Mouse (Mus musculus) embryonic facial prominence, embryonic 15.5 days (tissue): ENCODE data around the gene Fras1. TPM values are rescaled to one million over a fixed set of nuclear protein-coding genes. Genes with fewer than 3 reads are reported as not detected.

Source experiments
- ATAC-seq: fragments of 200-750 bp; cut with Nextera tagmentation; 2 replicates; pipeline ENCODE4 v1.8.0; 2017; ENCODE audit warnings: low read depth, moderate TSS enrichment; ENCODE audit not compliant: insufficient number of reproducible peaks, low FRiP score, low TSS enrichment
- H3K27ac ChIP-seq: fragments of 300-500 bp; sonication (generic); replicated peaks from 2 replicates; pipeline ENCODE4 v1.5.1; 2015; ENCODE audit warnings: mild to moderate bottlenecking, inconsistent platforms
- H3K27me3 ChIP-seq: fragments of 300-500 bp; sonication (generic); 2 replicates; pipeline ENCODE4 v1.6.1; 2015; ENCODE audit warnings: inconsistent platforms
- H3K36me3 ChIP-seq: fragments of 300-500 bp; sonication (generic); 2 replicates; pipeline ENCODE4 v1.6.1; 2015; ENCODE audit warnings: mild to moderate bottlenecking, inconsistent platforms
- H3K4me1 ChIP-seq: fragments of 300-500 bp; sonication (generic); 2 replicates; pipeline ENCODE4 v1.6.1; 2015; ENCODE audit warnings: inconsistent platforms
- H3K4me2 ChIP-seq: fragments of 300-500 bp; sonication (generic); replicated peaks from 2 replicates; pipeline ENCODE4 v1.6.1; 2015; ENCODE audit warnings: mild to moderate bottlenecking, inconsistent platforms
- H3K4me3 ChIP-seq: fragments of 300-500 bp; sonication (generic); replicated peaks from 2 replicates; pipeline ENCODE4 v1.5.1; 2015; ENCODE audit warnings: mild to moderate bottlenecking, inconsistent platforms
- H3K9ac ChIP-seq: fragments of 300-500 bp; sonication (generic); 2 replicates; pipeline ENCODE4 v1.6.1; 2015; ENCODE audit warnings: inconsistent platforms
- H3K9me3 ChIP-seq: fragments of 300-500 bp; sonication (generic); replicated peaks from 2 replicates; pipeline ENCODE4 v1.6.1; 2016; ENCODE audit warnings: inconsistent platforms
- WGBS: fragments of 180-500 bp; shearing (Covaris S2); methylation state at CpG from one replicate; pipeline ENCODE4 v1.1.7; 2015; 5-methylcytosine and 5-hydroxymethylcytosine counted together
- polyA plus RNA-seq: library from polyadenylated mRNA; unstranded; fragments of >200 nt; fragmentation: Nextera tagmentation; extraction: Ambion mirVana; gene quantifications from 2 replicates; pipeline ENCODE4 v1.2.1, GENCODE M21; 2015

The Fras1 gene
- polyA plus RNA-seq, 1 experiment from 2014 or later, result 18.7 TPM

DNA sequence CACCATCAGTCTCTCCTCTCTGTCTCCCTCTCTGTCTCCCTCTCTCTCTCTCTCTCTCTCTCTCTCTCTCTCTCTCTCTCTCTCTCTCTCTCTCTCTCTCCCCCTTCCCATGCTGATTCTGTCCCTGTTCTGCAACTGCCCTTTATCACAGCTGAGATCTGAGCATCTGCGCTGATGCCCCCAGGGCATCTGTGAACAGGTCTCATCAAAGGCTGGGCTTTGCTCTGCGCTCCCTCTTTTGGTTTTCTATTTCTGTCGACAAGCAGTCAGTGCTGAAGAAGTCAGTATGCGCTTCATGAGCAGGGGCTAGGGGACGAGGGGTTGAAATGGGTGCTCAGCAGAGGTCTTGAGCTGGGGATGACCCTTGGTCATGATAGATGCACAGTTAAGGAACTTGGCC lies 206.2 kb downstream of the Fras1 start:
- no peak overlapping the region for H3K4me3 ChIP-seq
- H3K9me3 ChIP-seq, result no peaks in the 10 kb centered on the region
- H3K4me1 ChIP-seq, result 0 out of 2 replicates have a peak, but pooled peaks cover 4% of the 10 kb centered on the region
- H3K27ac ChIP-seq, result no peak overlapping the region
- ATAC-seq, result no peak
- no peaks in the 10 kb centered on the region for H3K27me3 ChIP-seq
- H3K4me2 ChIP-seq, result no peak overlapping the region
- WGBS, result 36% methylated on average over 5 of the region's 5 CpGs
- no peaks in the 10 kb centered on the region for H3K36me3 ChIP-seq
- H3K9ac ChIP-seq, result no peak overlapping the region

DNA sequence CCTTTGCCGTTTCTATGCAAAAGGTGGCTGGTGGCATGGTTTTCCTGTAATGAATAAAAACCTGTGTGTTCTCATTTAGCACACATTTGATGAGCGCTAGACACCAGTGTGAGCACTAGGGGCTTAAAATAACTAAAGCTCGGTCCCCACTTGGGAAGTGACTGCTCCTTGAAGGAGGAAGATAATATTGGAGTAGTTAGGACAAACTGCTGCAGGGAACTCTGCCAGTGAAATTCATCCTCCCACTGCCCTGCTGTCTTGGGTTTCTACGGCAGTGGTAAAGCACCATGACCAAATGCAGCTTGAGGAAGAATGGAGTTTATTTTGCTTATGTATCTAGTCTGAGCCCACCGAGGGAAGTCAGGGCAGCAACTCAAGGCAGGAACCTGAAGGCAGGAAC lies 211.0 kb downstream of the Fras1 start:
- H3K9me3 ChIP-seq, result no peaks in the 10 kb centered on the region
- 71% methylated on average over 5 of the region's 5 CpGs for WGBS
- H3K36me3 ChIP-seq, result no peaks in the 10 kb centered on the region
- H3K4me2 ChIP-seq, result no peak overlapping the region
- no peaks in the 10 kb centered on the region for H3K27me3 ChIP-seq
- no peaks in the 10 kb centered on the region for H3K4me1 ChIP-seq
- no peak overlapping the region for H3K9ac ChIP-seq
- no peak overlapping the region for H3K4me3 ChIP-seq
- H3K27ac ChIP-seq, result no peak overlapping the region
- ATAC-seq, result no peak

DNA sequence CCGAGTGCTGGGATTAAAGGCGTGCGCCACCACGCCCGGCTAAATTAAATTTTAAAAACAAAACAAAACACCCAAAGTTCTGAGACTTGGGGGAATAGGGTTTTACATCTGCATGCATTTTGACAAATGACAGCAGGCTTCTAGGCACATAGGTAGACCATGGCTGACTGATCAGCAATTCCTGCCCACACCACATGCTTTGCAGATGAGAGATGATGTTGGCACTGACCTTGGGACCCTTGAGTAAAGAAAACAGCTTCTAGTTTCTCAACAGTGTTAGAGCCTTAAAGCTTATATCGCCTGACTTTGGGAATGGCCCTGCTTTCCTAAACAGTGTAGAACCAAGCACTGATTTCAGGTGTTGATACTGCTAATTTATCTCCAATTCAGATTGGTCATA lies 216.9 kb downstream of the Fras1 start:
- 80% methylated on average over 6 of the region's 6 CpGs for WGBS
- Histone ChIP-seq H3K27me3 (no peaks in the 10 kb centered on the region), H3K4me1 (no peaks in the 10 kb centered on the region), H3K4me3 (no peak overlapping the region), H3K9me3 (no peaks in the 10 kb centered on the region), H3K4me2 (no peak overlapping the region), H3K9ac (no peak overlapping the region), H3K27ac (no peak overlapping the region), H3K36me3 (no peaks in the 10 kb centered on the region)
- ATAC-seq, result no peak

DNA sequence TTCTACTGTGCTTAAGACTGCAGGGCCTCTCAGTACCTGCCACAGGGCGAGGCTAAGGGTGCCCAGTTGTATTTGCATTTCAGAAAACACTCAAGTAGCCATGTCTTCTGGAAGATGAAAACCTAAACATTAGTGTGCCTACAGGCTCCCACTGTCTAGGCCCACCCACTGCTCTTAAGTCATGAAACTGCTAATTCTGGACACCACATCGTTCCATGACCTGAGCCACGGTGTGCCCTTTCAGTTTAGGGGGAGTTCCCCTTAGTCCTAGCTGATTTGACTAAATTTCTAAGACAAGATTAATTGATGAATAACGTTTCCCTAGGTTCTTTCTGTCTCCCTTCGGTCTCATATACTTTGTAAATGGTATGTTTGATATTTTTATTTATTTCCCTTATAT lies 222.0 kb downstream of the Fras1 start:
- Histone ChIP-seq H3K27ac (no peak overlapping the region), H3K4me2 (no peak overlapping the region), H3K9ac (no peak overlapping the region), H3K4me3 (no peak overlapping the region), H3K36me3 (0 out of 2 replicates have a peak, but pooled peaks cover 4% of the 10 kb centered on the region), H3K9me3 (no peaks in the 10 kb centered on the region), H3K4me1 (no peaks in the 10 kb centered on the region), H3K27me3 (no peaks in the 10 kb centered on the region)
- no peak for ATAC-seq
- 84% methylated on average over 5 of the region's 5 CpGs for WGBS

DNA sequence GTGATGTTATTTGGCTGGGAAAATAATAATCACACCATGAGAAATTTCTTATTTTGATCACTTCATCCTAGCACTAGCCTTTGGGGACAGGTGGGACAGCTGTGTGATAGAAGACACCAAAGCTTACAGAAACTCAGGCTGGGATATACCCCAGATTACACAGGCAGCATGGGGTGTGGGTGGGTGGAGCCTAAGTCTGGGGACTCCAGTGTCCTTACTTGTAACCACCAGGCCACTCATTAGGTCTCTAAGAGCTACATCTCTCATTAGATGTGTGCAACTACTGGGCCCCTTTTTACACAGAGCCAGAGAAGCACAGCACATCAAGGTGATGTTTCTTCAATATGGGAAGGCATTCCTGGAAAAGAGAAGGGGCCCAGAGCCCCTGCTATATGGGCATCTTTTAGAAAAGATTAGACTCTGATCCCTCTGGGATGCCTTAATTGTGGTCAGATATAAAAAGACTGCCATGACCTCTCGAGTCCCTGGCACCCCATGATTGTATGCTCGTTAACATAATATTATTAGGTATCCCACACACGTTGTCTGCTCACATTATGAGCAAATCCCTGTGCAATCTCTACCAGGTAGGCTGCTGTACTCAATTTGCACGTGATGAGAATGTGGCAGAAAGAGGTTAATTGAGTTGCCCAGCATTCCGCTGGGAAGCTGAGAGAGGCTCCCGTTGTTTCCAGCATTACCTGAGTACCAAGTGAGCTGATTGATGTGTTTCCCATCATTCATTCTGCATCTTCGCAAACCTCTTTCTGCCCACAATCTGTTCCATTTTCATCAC lies 230.4 kb downstream of the Fras1 start:
- Histone ChIP-seq H3K4me2 (no peak overlapping the region), H3K4me1 (0 out of 2 replicates have a peak, but pooled peaks cover 12% of the 10 kb centered on the region)
- 73% methylated on average over 7 of the region's 7 CpGs for WGBS

DNA sequence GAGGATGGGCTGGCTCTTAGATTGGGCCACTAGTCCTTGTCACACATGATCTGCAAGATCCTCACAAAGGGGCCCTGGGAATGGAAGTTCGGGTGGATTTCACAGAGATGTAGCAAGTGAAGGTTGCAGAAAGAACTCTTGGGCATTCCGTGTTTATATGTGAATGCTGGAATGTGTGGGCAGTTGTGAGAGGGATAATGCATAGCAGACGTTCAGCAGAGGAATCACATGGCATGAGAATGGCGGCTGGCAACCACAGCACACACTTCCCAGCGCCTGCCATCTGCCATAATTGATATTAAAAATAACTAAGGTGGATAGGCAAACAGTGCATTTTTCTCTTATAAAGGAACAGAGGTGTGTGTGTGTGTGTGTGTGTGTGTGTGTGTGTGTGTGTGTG lies 234.3 kb downstream of the Fras1 start:
- H3K27ac ChIP-seq, result no peak overlapping the region
- no peak overlapping the region for H3K4me2 ChIP-seq
- H3K27me3 ChIP-seq, result no peaks in the 10 kb centered on the region
- WGBS, result 43% methylated on average over 5 of the region's 5 CpGs
- H3K4me3 ChIP-seq, result no peak overlapping the region
- 0 out of 2 replicates have a peak, but pooled peaks cover 12% of the 10 kb centered on the region for H3K4me1 ChIP-seq
- no peak overlapping the region for H3K9ac ChIP-seq
- no peaks in the 10 kb centered on the region for H3K36me3 ChIP-seq
- ATAC-seq, result no peak
- H3K9me3 ChIP-seq, result no peaks in the 10 kb centered on the region

More for the DNA sequence above, 230.4 kb downstream of the Fras1 start:
- ATAC-seq, result no peak
- Histone ChIP-seq H3K36me3 (0 out of 2 replicates have a peak, but pooled peaks cover 3% of the 10 kb centered on the region), H3K4me3 (no peak overlapping the region), H3K9ac (no peak overlapping the region), H3K27me3 (no peaks in the 10 kb centered on the region), H3K27ac (no peak overlapping the region), H3K9me3 (no peaks in the 10 kb centered on the region)

DNA sequence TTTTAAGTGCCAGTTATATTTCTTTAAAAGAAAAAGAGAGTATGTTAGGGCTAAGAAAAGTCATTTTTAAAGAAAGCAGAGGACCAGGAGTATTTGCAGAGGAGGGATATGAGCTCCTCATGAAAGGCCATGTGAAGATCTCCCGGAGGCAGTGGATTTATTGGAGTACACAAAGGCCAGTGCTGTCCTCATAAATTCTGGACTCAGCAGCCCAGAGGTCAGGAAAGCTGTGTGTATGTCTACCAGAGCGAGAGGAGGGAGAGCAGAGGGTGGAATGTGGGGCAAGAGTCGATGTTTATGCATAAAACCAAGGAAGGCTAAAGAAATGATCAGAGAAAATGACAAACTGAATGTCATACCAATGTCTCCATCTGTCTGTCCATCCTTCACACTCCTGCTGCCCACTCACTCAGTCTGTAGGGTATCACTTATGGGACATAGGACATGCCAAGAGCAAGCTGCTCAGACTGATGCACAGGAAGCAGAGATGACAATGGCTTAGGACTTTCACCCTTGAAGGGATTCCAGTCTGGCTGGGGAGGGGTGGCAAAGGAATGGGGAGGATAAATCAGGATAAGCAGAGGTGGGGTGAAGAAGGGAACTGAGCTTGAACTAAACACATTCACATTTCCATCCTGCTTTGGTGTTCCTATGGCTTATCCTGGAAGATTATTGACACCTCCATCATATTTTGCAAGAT lies 235.0 kb downstream of the Fras1 start:
- Histone ChIP-seq H3K4me2 (no peak overlapping the region), H3K4me1 (0 out of 2 replicates have a peak, but pooled peaks cover 12% of the 10 kb centered on the region), H3K9me3 (no peaks in the 10 kb centered on the region), H3K27ac (no peak overlapping the region), H3K27me3 (no peaks in the 10 kb centered on the region), H3K9ac (no peak overlapping the region), H3K4me3 (no peak overlapping the region), H3K36me3 (no peaks in the 10 kb centered on the region)
- 85% methylated on average over 3 of the region's 3 CpGs for WGBS
- ATAC-seq, result no peak

DNA sequence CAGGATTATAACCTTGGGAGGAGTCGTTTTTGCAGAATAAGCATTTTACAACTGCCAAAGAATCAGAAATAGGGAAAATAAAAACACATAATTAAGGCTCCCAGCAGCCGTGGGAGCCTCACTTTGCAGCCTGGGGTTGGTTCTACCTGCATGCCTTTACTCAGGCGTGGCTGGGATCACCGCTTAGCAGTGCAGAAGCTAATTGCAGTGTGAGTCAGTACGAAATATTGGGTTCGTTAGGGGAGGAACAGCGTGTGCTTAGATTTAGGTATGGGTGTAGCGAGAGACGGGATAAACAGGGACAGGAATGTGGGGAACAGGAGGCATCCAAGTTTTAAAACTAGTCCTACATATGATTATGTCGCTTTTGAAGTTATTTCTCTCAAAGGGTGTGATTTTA lies 238.3 kb downstream of the Fras1 start:
- Histone ChIP-seq H3K27me3 (no peaks in the 10 kb centered on the region), H3K4me1 (peaks cover 16% of the 10 kb centered on the region), H3K9ac (no peak overlapping the region), H3K4me3 (no peak overlapping the region), H3K36me3 (no peaks in the 10 kb centered on the region), H3K4me2 (no peak overlapping the region), H3K27ac (peak overlapping the region; percentile 25; the same call in 1 of the 2 replicates), H3K9me3 (no peaks in the 10 kb centered on the region)
- 0 out of 2 replicates have a peak, but pooled peaks have one; percentile 43 for ATAC-seq
- 68% methylated on average over 10 of the region's 10 CpGs for WGBS

DNA sequence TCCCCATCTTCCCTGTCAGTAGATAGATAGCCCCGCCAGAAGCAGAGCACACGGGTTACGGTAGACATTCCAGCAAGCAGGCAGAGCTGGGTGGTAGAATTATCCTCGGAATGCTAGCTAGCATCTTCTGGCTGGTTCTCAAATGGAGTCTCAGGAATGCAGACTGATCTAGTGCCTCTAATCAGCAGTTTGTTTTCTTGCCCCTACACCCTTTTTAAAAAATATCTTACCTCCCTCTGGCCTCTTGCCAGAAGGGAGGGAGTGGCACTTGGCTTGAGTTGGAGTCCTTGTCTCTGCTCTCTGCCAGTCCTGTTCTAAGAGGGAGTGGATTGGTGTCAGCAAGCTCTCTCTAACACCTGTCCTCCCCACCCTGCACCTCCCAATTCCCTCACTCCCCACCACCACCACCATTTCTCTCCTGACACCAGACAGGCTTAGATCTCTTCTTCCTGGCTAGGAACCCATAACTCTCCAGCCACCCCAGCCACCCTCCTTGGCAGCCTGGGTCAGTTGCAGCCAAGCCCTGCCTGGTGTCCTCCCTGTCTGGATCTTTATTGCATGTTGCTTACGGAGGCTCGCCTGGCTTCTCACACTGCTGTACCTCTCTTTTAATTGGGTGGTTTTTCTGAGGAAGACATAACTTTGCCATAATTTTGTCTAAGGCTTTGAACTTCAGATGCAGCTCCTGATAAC lies 243.3 kb downstream of the Fras1 start:
- peak; percentile 77; the same call in 1 of the 2 replicates for ATAC-seq
- Histone ChIP-seq H3K4me2 (no peak overlapping the region), H3K36me3 (no peaks in the 10 kb centered on the region), H3K27ac (peak overlapping the region; percentile 72), H3K4me3 (no peak overlapping the region), H3K4me1 (peaks cover 10% of the 10 kb centered on the region), H3K27me3 (no peaks in the 10 kb centered on the region), H3K9me3 (no peaks in the 10 kb centered on the region), H3K9ac (no peak overlapping the region)
- 35% methylated on average over 6 of the region's 6 CpGs for WGBS

DNA sequence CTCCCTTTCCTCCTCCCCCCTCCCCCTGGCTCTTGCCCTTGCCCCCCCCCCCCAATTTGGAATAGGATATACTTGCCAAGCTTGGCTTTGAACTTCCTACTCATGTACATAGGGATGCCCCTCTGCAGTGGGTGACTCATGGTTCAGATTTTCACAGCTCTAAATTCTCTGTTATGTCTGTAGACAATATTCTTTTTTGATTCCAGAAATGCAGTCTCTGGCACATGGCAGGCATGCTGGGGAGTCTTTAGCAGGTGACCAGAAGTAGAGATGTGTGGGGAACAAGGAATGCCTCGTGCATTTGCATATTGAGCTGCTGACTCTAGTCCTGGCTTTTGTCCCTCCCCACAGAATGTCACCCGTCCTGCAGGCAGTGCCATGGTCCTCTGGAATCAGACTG lies 244.3 kb downstream of the Fras1 start:
- Histone ChIP-seq H3K27me3 (no peaks in the 10 kb centered on the region), H3K36me3 (no peaks in the 10 kb centered on the region), H3K4me1 (peaks cover 10% of the 10 kb centered on the region), H3K4me3 (no peak overlapping the region), H3K9me3 (no peaks in the 10 kb centered on the region), H3K27ac (no peak overlapping the region), H3K4me2 (no peak overlapping the region), H3K9ac (no peak overlapping the region)
- ATAC-seq, result no peak
- 48% methylated on average over 2 of the region's 2 CpGs for WGBS

DNA sequence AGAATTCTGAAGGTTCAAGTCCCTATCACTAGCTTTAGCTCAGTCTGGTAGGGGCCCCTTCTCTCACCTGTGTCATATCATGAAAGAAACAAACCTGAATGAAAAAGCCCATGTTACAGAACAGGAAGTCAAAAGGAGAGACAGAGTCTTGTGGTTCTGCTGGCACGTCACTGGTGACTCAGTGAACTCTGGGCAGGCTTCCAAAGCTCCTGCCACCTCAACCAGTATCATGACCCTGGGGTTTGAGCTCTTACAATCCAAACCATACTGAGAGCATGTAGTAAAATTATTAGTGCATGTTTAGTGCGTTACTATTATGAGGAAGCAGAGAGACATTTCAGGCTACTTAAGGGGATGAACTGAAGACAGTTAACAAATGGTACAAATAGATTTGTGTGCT lies 246.5 kb downstream of the Fras1 start:
- no peak overlapping the region for H3K4me3 ChIP-seq
- H3K27ac ChIP-seq, result no peak overlapping the region
- H3K9ac ChIP-seq, result no peak overlapping the region
- 68% methylated on average over 2 of the region's 2 CpGs for WGBS
- H3K36me3 ChIP-seq, result no peaks in the 10 kb centered on the region
- no peak overlapping the region for H3K4me2 ChIP-seq
- ATAC-seq, result no peak
- no peaks in the 10 kb centered on the region for H3K27me3 ChIP-seq
- H3K4me1 ChIP-seq, result peaks cover 10% of the 10 kb centered on the region
- no peaks in the 10 kb centered on the region for H3K9me3 ChIP-seq
